Mouse (Mus musculus): ENCODE measurements at regions not wholly inside any gene's neighbourhood (a gene's known extent, or its start where the extent isn't known, plus 50 kb on each side); places are given as distances from the start of the nearest gene placed in this dataset.

GRCm38 (mm10) chr12:97783476-97783875 is 475.8 kb downstream of the Galc start:
- Histone ChIP-seq H3K36me3 (replicated peaks; ENCODE audit: low read length) (no peaks in the 10 kb centered on the region), H3K4me3 (replicated peaks) (no peak overlapping the region), H3K9me3 (peaks cover 20% of the 10 kb centered on the region), H3K27me3 (replicated peaks) (no peaks in the 10 kb centered on the region), H3K4me1 (no peaks in the 10 kb centered on the region)
- no peak for TF ChIP-seq FLI1 (IDR thresholded peaks at IDR 0.05; ENCODE audit: low read length)

DNA sequence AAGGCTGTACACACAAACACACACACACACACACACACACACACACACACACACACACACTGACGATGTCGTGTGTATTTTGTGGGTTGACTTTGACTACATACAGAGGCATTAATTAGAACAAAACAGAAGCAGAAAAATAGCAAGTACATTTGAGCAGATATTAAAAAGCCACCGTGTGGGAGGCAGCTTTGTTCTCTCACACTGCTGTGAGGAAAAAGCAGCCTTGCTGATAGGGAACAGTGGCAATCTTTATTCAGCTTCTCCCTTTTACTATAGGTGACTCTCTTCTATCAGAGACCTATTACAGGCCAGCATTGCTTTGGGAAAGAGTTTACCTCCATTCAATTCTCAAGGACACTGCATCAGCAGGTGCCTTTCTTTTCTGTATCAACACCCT is 500.1 kb downstream of the Galc start:
- TF ChIP-seq GATA1 (IDR thresholded peaks at IDR 0.05; ENCODE audit: borderline replicate concordance, low read length) (no peak), FLI1 (IDR thresholded peaks at IDR 0.05; ENCODE audit: low read length) (no peak)
- Histone ChIP-seq H3K9me3 (peaks cover 6% of the 10 kb centered on the region), H3K4me1 (no peaks in the 10 kb centered on the region), H3K4me3 (replicated peaks) (no peak overlapping the region), H3K36me3 (replicated peaks; ENCODE audit: low read length) (no peaks in the 10 kb centered on the region), H3K27me3 (replicated peaks) (no peaks in the 10 kb centered on the region)

- Histone ChIP-seq H3K27me3 (replicated peaks) (no peaks in the 10 kb centered on the region), H3K36me3 (replicated peaks; ENCODE audit: low read length) (no peaks in the 10 kb centered on the region), H3K4me1 (no peaks in the 10 kb centered on the region), H3K9me3 (peaks cover 5% of the 10 kb centered on the region), H3K4me3 (replicated peaks) (no peak overlapping the region)
- TF ChIP-seq FLI1 (IDR thresholded peaks at IDR 0.05; ENCODE audit: low read length), result no peak
- TF ChIP-seq GATA1 (IDR thresholded peaks at IDR 0.05; ENCODE audit: borderline replicate concordance, low read length), result no peak
These were observed 500.6 kb downstream of the Galc start for GRCm38 (mm10) chr12:97758624-97759023.

GRCm38 (mm10) chr12:97750166-97750565 is 509.1 kb downstream of the Galc start:
- no peak overlapping the region for H3K4me3 ChIP-seq (replicated peaks)
- H3K36me3 ChIP-seq (replicated peaks; ENCODE audit: low read length), result no peaks in the 10 kb centered on the region
- no peaks in the 10 kb centered on the region for H3K9me3 ChIP-seq
- H3K27me3 ChIP-seq (replicated peaks), result no peaks in the 10 kb centered on the region
- TF ChIP-seq GATA1 (IDR thresholded peaks at IDR 0.05; ENCODE audit: borderline replicate concordance, low read length), result no peak
- TF ChIP-seq FLI1 (IDR thresholded peaks at IDR 0.05; ENCODE audit: low read length), result no peak
- no peaks in the 10 kb centered on the region for H3K4me1 ChIP-seq

DNA sequence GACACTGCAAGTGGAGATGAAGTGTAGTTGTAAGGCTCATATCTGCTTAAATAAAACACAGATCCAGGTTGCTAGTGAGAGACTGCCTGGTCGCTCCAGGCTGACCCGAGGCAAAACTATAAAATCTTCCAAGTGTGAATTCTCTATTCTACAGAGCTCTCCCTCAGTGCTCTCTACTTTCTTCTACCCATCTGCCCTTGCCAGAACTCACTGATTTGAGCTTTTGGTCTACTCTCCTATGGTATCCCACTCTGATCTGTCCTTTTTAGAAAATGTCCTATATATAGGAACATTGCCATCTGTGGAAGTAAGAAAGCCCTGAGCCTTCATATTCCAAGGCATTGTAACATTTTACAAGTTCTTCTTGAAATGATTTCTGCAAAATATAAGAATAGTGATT is 518.3 kb downstream of the Galc start:
- no peaks in the 10 kb centered on the region for H3K9me3 ChIP-seq
- H3K4me1 ChIP-seq, result no peaks in the 10 kb centered on the region
- no peak overlapping the region for H3K4me3 ChIP-seq (replicated peaks)
- no peaks in the 10 kb centered on the region for H3K36me3 ChIP-seq (replicated peaks; ENCODE audit: low read length)
- TF ChIP-seq GATA1 (IDR thresholded peaks at IDR 0.05; ENCODE audit: borderline replicate concordance, low read length) (no peak), FLI1 (IDR thresholded peaks at IDR 0.05; ENCODE audit: low read length) (no peak)
- H3K27me3 ChIP-seq (replicated peaks), result no peaks in the 10 kb centered on the region

- H3K27me3 ChIP-seq (replicated peaks), result no peaks in the 10 kb centered on the region
- TF ChIP-seq GATA1 (IDR thresholded peaks at IDR 0.05; ENCODE audit: borderline replicate concordance, low read length), result no peak
- TF ChIP-seq FLI1 (IDR thresholded peaks at IDR 0.05; ENCODE audit: low read length), result no peak
These were observed 527.1 kb downstream of the Galc start for GRCm38 (mm10) chr12:97732078-97732580.

GRCm38 (mm10) chr12:97720554-97720953 is 538.7 kb downstream of the Galc start:
- no peaks in the 10 kb centered on the region for H3K4me1 ChIP-seq
- TF ChIP-seq FLI1 (IDR thresholded peaks at IDR 0.05; ENCODE audit: low read length) (no peak), GATA1 (IDR thresholded peaks at IDR 0.05; ENCODE audit: borderline replicate concordance, low read length) (no peak)
- no peak overlapping the region for H3K4me3 ChIP-seq (replicated peaks)
- no peaks in the 10 kb centered on the region for H3K27me3 ChIP-seq (replicated peaks)
- H3K36me3 ChIP-seq (replicated peaks; ENCODE audit: low read length), result no peaks in the 10 kb centered on the region
- no peaks in the 10 kb centered on the region for H3K9me3 ChIP-seq

More at GRCm38 (mm10) chr12:97732078-97732580, 527.1 kb downstream of the Galc start:
- no peaks in the 10 kb centered on the region for H3K4me1 ChIP-seq
- peaks cover 37% of the 10 kb centered on the region for H3K9me3 ChIP-seq
- no peaks in the 10 kb centered on the region for H3K36me3 ChIP-seq (replicated peaks; ENCODE audit: low read length)
- peak overlapping the region; percentile 33 for H3K4me3 ChIP-seq (replicated peaks)

GRCm38 (mm10) chr12:97717812-97718211 is 541.4 kb downstream of the Galc start:
- H3K27me3 ChIP-seq (replicated peaks), result no peaks in the 10 kb centered on the region
- no peaks in the 10 kb centered on the region for H3K9me3 ChIP-seq
- TF ChIP-seq GATA1 (IDR thresholded peaks at IDR 0.05; ENCODE audit: borderline replicate concordance, low read length) (no peak), FLI1 (IDR thresholded peaks at IDR 0.05; ENCODE audit: low read length) (no peak)
- H3K4me3 ChIP-seq (replicated peaks), result no peak overlapping the region
- H3K36me3 ChIP-seq (replicated peaks; ENCODE audit: low read length), result no peaks in the 10 kb centered on the region
- no peaks in the 10 kb centered on the region for H3K4me1 ChIP-seq
